Mouse (Mus musculus): ENCODE results near the gene Cyp2c23. TPM values are rescaled to one million over a fixed set of nuclear protein-coding genes. Genes with fewer than 3 reads are reported as not detected.

Gene Cyp2c23
- polyA plus RNA-seq, 1 experiment from 2014 or later = not detected

DNA sequence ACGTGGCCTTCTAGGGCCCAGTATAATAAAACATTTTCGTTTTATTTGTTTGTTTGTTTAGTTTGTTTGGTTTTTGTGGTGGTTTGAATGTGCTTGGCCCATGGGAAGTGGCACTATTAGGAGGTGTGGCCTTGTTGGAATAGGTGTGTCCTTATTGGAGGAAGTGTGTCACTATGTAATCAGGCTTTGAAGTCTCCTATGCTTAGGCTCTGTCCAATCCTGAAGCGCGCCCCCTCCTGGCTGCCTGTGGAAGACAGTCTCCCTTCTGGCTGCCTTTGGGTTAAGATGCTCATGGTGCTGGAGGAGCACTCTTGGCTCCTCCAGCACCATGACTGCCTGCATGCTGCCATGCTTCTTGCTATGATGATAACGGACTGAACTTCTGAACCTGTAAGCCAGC is 5.9 kb downstream of the Cyp2c23 start:
- no peaks in the 10 kb centered on the region for H3K9me3 ChIP-seq (replicated peaks)
- H3K9ac ChIP-seq = no peak overlapping the region
- H3K27me3 ChIP-seq = no peaks in the 10 kb centered on the region
- H3K4me3 ChIP-seq (replicated peaks) = no peak overlapping the region
- H3K36me3 ChIP-seq = no peaks in the 10 kb centered on the region
- no peak overlapping the region for H3K27ac ChIP-seq (replicated peaks)
- 68% methylated on average over 5 of the region's 5 CpGs for WGBS
- no peaks in the 10 kb centered on the region for H3K4me1 ChIP-seq
- no peak overlapping the region for H3K4me2 ChIP-seq (replicated peaks)
- ATAC-seq (ENCODE audit: insufficient number of reproducible peaks, low FRiP score, low TSS enrichment, low read depth) = no peak

DNA sequence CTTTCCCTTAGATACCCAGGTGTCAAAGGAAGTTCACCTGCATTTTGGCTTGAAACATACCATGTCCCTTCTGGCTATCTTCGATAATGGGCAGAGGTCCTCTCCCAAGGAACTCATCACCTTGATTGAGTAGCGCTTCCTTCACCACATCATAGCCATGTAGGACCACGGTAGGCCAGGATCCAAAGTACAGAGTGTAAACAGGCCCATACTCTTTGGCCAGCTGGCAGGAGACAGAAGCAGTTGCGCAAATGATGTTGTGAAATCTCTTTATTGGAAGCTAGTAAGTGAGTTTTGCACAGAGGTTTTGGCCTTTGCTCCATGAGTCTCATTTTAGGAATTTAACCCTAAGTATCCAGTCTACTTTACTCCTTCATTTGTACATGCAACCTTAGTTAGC is 7.5 kb downstream of the Cyp2c23 start:
- Histone ChIP-seq H3K4me3 (replicated peaks) (no peak overlapping the region), H3K9me3 (replicated peaks) (no peaks in the 10 kb centered on the region), H3K36me3 (no peaks in the 10 kb centered on the region), H3K4me1 (no peaks in the 10 kb centered on the region), H3K4me2 (replicated peaks) (no peak overlapping the region), H3K9ac (no peak overlapping the region), H3K27me3 (no peaks in the 10 kb centered on the region), H3K27ac (replicated peaks) (no peak overlapping the region)
- WGBS = 85% methylated on average over 4 of the region's 4 CpGs
- no peak for ATAC-seq (ENCODE audit: insufficient number of reproducible peaks, low FRiP score, low TSS enrichment, low read depth)

DNA sequence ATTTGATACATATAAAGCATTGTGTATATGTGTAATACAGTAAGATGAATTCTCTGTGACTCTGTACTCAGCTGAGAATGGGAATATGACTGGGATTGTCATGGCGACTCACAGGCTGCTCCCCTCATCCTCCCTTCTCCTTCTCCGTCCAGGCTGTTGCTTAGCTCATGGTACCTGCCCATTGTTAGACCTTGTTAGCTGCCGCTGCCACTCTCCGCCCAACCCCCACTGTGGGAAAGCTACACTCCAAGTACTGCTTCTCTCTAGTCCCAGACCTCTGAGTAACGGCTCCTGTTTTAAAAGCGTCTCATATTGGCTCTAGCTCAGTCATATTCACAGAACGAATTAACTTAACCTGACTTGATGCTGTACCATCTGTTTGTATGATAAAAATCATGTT is 9.3 kb downstream of the Cyp2c23 start:
- no peak overlapping the region for H3K9ac ChIP-seq
- H3K9me3 ChIP-seq (replicated peaks) = no peaks in the 10 kb centered on the region
- H3K4me2 ChIP-seq (replicated peaks) = no peak overlapping the region
- WGBS = 53% methylated on average over 7 of the region's 7 CpGs
- no peak for ATAC-seq (ENCODE audit: insufficient number of reproducible peaks, low FRiP score, low TSS enrichment, low read depth)
- H3K27me3 ChIP-seq = no peaks in the 10 kb centered on the region
- no peak overlapping the region for H3K4me3 ChIP-seq (replicated peaks)
- no peaks in the 10 kb centered on the region for H3K4me1 ChIP-seq
- no peak overlapping the region for H3K27ac ChIP-seq (replicated peaks)
- no peaks in the 10 kb centered on the region for H3K36me3 ChIP-seq

GRCm38 (mm10) chr19:44013862-44014261 is 15.1 kb downstream of the Cyp2c23 start:
- WGBS = 75% methylated on average over 6 of the region's 6 CpGs
- Histone ChIP-seq H3K4me1 (no peaks in the 10 kb centered on the region), H3K9ac (no peak overlapping the region), H3K4me3 (replicated peaks) (no peak overlapping the region), H3K9me3 (replicated peaks) (no peaks in the 10 kb centered on the region), H3K36me3 (no peaks in the 10 kb centered on the region), H3K27ac (replicated peaks) (no peak overlapping the region), H3K27me3 (no peaks in the 10 kb centered on the region), H3K4me2 (replicated peaks) (no peak overlapping the region)
- ATAC-seq (ENCODE audit: insufficient number of reproducible peaks, low FRiP score, low TSS enrichment, low read depth) = no peak

- Histone ChIP-seq H3K4me1 (no peaks in the 10 kb centered on the region), H3K27ac (replicated peaks) (no peak overlapping the region), H3K4me2 (replicated peaks) (no peak overlapping the region), H3K27me3 (no peaks in the 10 kb centered on the region), H3K9ac (no peak overlapping the region), H3K4me3 (replicated peaks) (no peak overlapping the region), H3K9me3 (replicated peaks) (no peaks in the 10 kb centered on the region), H3K36me3 (no peaks in the 10 kb centered on the region)
- 58% methylated on average over 15 of the region's 15 CpGs for WGBS
- no peak for ATAC-seq (ENCODE audit: insufficient number of reproducible peaks, low FRiP score, low TSS enrichment, low read depth)
Observed at GRCm38 (mm10) chr19:44008784-44009183, 20.2 kb downstream of the Cyp2c23 start.

DNA sequence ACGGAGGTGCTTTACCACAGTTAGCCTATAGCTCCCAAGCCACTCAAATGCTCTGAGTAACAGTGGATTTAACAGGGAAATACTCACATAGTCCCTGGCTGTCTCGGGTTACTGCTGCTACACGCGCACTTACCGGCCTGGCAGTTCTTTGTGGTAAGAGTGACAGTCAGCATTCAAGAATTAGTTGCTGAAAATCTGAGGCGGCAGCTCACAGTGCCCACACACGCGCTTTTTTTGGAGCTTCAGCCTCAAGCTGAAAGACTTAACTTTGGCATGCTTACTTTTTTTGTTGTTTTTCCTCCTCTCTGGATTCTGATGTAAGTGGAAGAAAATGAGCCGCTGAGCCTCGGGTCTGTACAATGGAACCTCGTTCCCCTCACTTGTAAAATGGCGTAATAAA is 21.8 kb downstream of the Cyp2c23 start:
- no peak for ATAC-seq (ENCODE audit: insufficient number of reproducible peaks, low FRiP score, low TSS enrichment, low read depth)
- no peak overlapping the region for H3K4me2 ChIP-seq (replicated peaks)
- no peak overlapping the region for H3K27ac ChIP-seq (replicated peaks)
- no peak overlapping the region for H3K9ac ChIP-seq
- 42% methylated on average over 12 of the region's 12 CpGs for WGBS
- no peak overlapping the region for H3K4me3 ChIP-seq (replicated peaks)
- no peaks in the 10 kb centered on the region for H3K36me3 ChIP-seq
- H3K27me3 ChIP-seq = no peaks in the 10 kb centered on the region
- H3K9me3 ChIP-seq (replicated peaks) = no peaks in the 10 kb centered on the region
- H3K4me1 ChIP-seq = no peaks in the 10 kb centered on the region

- no peaks in the 10 kb centered on the region for H3K4me1 ChIP-seq
- H3K36me3 ChIP-seq = no peaks in the 10 kb centered on the region
- 63% methylated on average over 4 of the region's 4 CpGs for WGBS
- no peak overlapping the region for H3K27ac ChIP-seq (replicated peaks)
- no peaks in the 10 kb centered on the region for H3K27me3 ChIP-seq
- H3K4me2 ChIP-seq (replicated peaks) = no peak overlapping the region
- no peaks in the 10 kb centered on the region for H3K9me3 ChIP-seq (replicated peaks)
- no peak overlapping the region for H3K9ac ChIP-seq
- no peak overlapping the region for H3K4me3 ChIP-seq (replicated peaks)
- no peak for ATAC-seq (ENCODE audit: insufficient number of reproducible peaks, low FRiP score, low TSS enrichment, low read depth)
Observed at GRCm38 (mm10) chr19:44005025-44005424, 24.0 kb downstream of the Cyp2c23 start.

DNA sequence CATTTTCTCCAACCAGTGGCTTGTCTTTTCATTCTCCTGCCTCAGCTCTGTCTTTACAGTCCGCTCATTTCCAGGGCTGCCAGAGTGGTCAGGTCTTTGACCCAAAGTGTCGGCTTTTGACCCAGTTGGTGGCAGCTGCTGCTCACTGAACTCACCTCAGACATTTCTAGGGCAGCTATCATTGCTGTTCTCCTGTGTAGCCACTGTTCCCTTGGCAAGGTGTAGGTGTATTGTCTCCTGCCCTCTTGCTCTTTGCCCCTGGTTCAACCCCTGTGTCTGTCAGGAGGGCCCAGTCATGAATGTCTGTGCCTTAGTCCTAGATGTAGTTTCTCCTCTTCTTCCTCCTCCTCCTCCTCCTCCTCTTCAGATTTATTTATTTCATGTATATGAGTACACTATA is 24.7 kb downstream of the Cyp2c23 start:
- H3K27ac ChIP-seq (replicated peaks) = no peak overlapping the region
- H3K4me1 ChIP-seq = no peaks in the 10 kb centered on the region
- H3K27me3 ChIP-seq = no peaks in the 10 kb centered on the region
- WGBS = 94% methylated on average over 2 of the region's 2 CpGs
- H3K9me3 ChIP-seq (replicated peaks) = no peaks in the 10 kb centered on the region
- H3K4me3 ChIP-seq (replicated peaks) = no peak overlapping the region
- ATAC-seq (ENCODE audit: insufficient number of reproducible peaks, low FRiP score, low TSS enrichment, low read depth) = no peak
- no peak overlapping the region for H3K9ac ChIP-seq
- no peak overlapping the region for H3K4me2 ChIP-seq (replicated peaks)
- no peaks in the 10 kb centered on the region for H3K36me3 ChIP-seq

- Histone ChIP-seq H3K36me3 (no peaks in the 10 kb centered on the region), H3K4me1 (no peaks in the 10 kb centered on the region), H3K9ac (no peak overlapping the region), H3K27me3 (no peaks in the 10 kb centered on the region), H3K4me2 (replicated peaks) (no peak overlapping the region), H3K27ac (replicated peaks) (no peak overlapping the region), H3K4me3 (replicated peaks) (no peak overlapping the region), H3K9me3 (replicated peaks) (no peaks in the 10 kb centered on the region)
- 65% methylated on average over 5 of the region's 5 CpGs for WGBS
- no peak for ATAC-seq (ENCODE audit: insufficient number of reproducible peaks, low FRiP score, low TSS enrichment, low read depth)
Observed at GRCm38 (mm10) chr19:44000720-44001119, 28.3 kb downstream of the Cyp2c23 start.

DNA sequence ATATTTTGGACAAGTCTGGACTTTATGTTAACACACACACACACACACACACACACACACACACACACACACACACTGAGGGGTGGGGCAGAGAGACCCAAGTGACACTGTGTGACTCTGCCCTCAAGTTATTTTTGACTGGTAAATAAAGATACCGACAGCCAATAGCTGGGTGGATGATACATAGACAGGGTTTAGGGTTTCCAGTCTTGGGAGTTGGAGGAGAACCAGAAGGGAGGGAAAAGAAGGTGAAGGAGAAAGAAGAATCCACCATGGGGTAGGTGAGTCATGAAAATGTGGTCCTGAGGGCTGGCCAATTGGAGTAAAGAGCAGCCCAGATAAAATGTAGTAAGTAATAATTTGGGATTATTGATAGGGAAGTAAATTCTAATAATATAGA is 28.9 kb downstream of the Cyp2c23 start:
- no peak overlapping the region for H3K4me2 ChIP-seq (replicated peaks)
- H3K27ac ChIP-seq (replicated peaks) = no peak overlapping the region
- ATAC-seq (ENCODE audit: insufficient number of reproducible peaks, low FRiP score, low TSS enrichment, low read depth) = no peak
- 73% methylated on average over 1 of the region's 1 CpGs for WGBS
- no peaks in the 10 kb centered on the region for H3K4me1 ChIP-seq
- no peaks in the 10 kb centered on the region for H3K27me3 ChIP-seq
- H3K4me3 ChIP-seq (replicated peaks) = no peak overlapping the region
- H3K9me3 ChIP-seq (replicated peaks) = no peaks in the 10 kb centered on the region
- H3K36me3 ChIP-seq = no peaks in the 10 kb centered on the region
- H3K9ac ChIP-seq = no peak overlapping the region

DNA sequence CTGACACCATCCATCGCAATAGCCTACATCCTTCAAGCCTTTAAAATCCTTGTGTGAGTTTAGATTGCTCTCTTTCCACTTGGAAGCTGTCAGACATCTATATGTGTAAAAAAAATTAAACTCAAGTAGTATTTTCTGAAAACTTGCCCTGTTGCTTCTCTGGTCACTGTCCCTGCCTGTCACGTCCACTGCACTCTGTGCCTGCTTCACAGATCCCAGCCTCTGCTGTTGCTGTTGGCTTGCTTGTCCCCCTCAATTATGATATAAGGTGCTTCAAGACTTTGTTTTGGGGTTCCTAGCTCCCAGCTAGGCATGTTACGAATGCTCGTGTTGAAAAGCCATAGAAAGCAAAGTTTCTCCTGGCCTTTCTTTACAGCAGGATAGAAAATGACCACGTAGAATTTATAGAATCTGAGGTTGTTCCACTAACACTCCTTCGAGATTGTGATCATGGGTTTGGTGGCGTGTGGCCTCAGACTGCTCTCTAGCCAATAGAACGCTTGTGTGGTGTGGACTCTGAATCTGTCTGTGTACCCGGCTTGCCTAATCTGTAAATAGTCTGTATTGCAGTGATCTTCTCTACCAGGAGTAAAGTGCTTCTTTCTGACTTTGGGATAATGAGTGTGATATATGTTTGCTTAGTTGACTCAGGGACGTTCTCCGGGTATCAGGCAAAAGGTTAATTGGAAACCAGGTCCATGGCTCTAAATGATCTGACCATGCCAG is 30.0 kb downstream of the Cyp2c23 start:
- Histone ChIP-seq H3K27ac (replicated peaks) (no peak overlapping the region), H3K4me3 (replicated peaks) (no peak overlapping the region), H3K9ac (no peak overlapping the region), H3K9me3 (replicated peaks) (no peaks in the 10 kb centered on the region), H3K36me3 (no peaks in the 10 kb centered on the region), H3K4me2 (replicated peaks) (no peak overlapping the region), H3K4me1 (no peaks in the 10 kb centered on the region), H3K27me3 (no peaks in the 10 kb centered on the region)
- WGBS = 81% methylated on average over 11 of the region's 11 CpGs
- ATAC-seq (ENCODE audit: insufficient number of reproducible peaks, low FRiP score, low TSS enrichment, low read depth) = no peak

DNA sequence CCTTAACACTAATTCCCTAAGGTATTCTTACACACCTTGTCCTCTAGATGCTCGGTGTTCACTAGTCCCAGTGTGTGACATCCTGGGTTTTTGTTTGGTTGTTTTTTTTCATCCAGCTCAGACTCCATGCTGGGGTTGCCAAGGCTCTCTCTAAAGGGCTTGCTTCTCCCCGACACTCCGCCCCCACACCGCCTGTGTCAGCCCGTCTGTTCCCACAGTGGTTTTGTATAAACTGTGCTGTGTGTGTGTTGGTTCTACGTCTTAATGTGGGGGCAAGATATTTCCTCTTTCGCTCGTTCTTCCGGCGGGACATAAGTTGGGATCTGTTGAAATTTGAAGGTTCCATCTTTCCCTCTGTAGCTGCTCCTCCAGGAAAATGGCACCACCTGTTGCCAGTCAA is 30.9 kb downstream of the Cyp2c23 start:
- H3K4me2 ChIP-seq (replicated peaks) = no peak overlapping the region
- H3K4me3 ChIP-seq (replicated peaks) = no peak overlapping the region
- no peak for ATAC-seq (ENCODE audit: insufficient number of reproducible peaks, low FRiP score, low TSS enrichment, low read depth)

More for the DNA sequence above, 30.9 kb downstream of the Cyp2c23 start:
- Histone ChIP-seq H3K27me3 (no peaks in the 10 kb centered on the region), H3K9ac (no peak overlapping the region), H3K9me3 (replicated peaks) (no peaks in the 10 kb centered on the region), H3K27ac (replicated peaks) (no peak overlapping the region), H3K36me3 (no peaks in the 10 kb centered on the region), H3K4me1 (no peaks in the 10 kb centered on the region)
- WGBS = 83% methylated on average over 10 of the region's 10 CpGs
